ENCODE assay signal across 13 mouse cellular contexts in genomic region chr12:13706510-13706909, GRCm38 (mm10).
DNase-seq lines count a peak whose midpoint lies in the region; ATAC-seq lines count a peak whose summit lies in the region.
"Had no signal": no experiment of that assay in that cellular context is flagged by ENCODE, and none has a peak within 500 bp of the region (broad histone marks: within the 10 kb centered on the region; RNA-seq: fewer than 3 reads in every experiment).

No protein-coding gene starts in this region.

- no peaks in the 10 kb centered on the region for H3K36me3 ChIP-seq in embryonic facial prominence, embryonic 11.5 days (replicated peaks; ENCODE audit: control insufficient read depth, insufficient read depth, low read depth, low read length)
- no peaks in the 10 kb centered on the region for H3K36me3 ChIP-seq in embryonic facial prominence, embryonic 10.5 days (replicated peaks)
- no peaks in the 10 kb centered on the region for H3K36me3 ChIP-seq in midbrain, embryonic 12.5 days
- no peaks in the 10 kb centered on the region for H3K36me3 ChIP-seq in midbrain, embryonic 16.5 days (ENCODE audit: control insufficient read depth, insufficient read depth, low read length)
- no peaks in the 10 kb centered on the region for H3K36me3 ChIP-seq in hindbrain, embryonic 15.5 days
- H3K36me3 ChIP-seq: embryonic facial prominence, embryonic 15.5 days had no signal

- H3K4me3 ChIP-seq in embryonic facial prominence, embryonic 11.5 days (ENCODE audit: low read depth, low read length) = no peak overlapping the region
- no peak overlapping the region for H3K4me3 ChIP-seq in embryonic facial prominence, embryonic 10.5 days
- no peak overlapping the region for H3K4me3 ChIP-seq in midbrain, embryonic 12.5 days
- no peak overlapping the region for H3K4me3 ChIP-seq in midbrain, embryonic 16.5 days (ENCODE audit: low read depth, low read length)
- H3K4me3 ChIP-seq in hindbrain, embryonic 15.5 days = no peak overlapping the region
- H3K4me3 ChIP-seq: embryonic facial prominence, embryonic 15.5 days; myocyte had no signal

- DNase-seq in embryonic facial prominence, embryonic 11.5 days (ENCODE audit: low spot score) = peak; percentile 6
- DNase-seq in embryonic facial prominence, embryonic 10.5 days (ENCODE audit: low spot score) = no peak
- peak; percentile 20 for DNase-seq in retina, postnatal 7 days (ENCODE audit: low read depth, low spot score)
- no peak for DNase-seq in ovary, postnatal 14 days (ENCODE audit: low spot score)
- no peak for DNase-seq in cerebellum, postnatal 36 days
- DNase-seq: cerebellum, adult 9-10 months; lung, adult 18-20 months; lung, postnatal 4 days had no signal

- no peak overlapping the region for H3K4me2 ChIP-seq in embryonic facial prominence, embryonic 11.5 days (ENCODE audit: low read depth, low read length)
- H3K4me2 ChIP-seq in midbrain, embryonic 12.5 days (replicated peaks) = no peak overlapping the region
- no peak overlapping the region for H3K4me2 ChIP-seq in midbrain, embryonic 16.5 days (ENCODE audit: low read length)
- H3K4me2 ChIP-seq in hindbrain, embryonic 15.5 days = no peak overlapping the region
- H3K4me2 ChIP-seq: embryonic facial prominence, embryonic 15.5 days had no signal

- H3K9ac ChIP-seq in embryonic facial prominence, embryonic 11.5 days (replicated peaks; ENCODE audit: low read length) = no peak overlapping the region
- no peak overlapping the region for H3K9ac ChIP-seq in midbrain, embryonic 12.5 days (replicated peaks)
- no peak overlapping the region for H3K9ac ChIP-seq in midbrain, embryonic 16.5 days (ENCODE audit: low read depth, low read length)
- no peak overlapping the region for H3K9ac ChIP-seq in hindbrain, embryonic 15.5 days
- H3K9ac ChIP-seq: embryonic facial prominence, embryonic 15.5 days had no signal

- 65% methylated on average over 4 of the region's 4 CpGs for WGBS in embryonic facial prominence, embryonic 11.5 days
- 67% methylated on average over 4 of the region's 4 CpGs for WGBS in embryonic facial prominence, embryonic 10.5 days
- WGBS in midbrain, embryonic 12.5 days = 38% methylated on average over 4 of the region's 4 CpGs
- 23% methylated on average over 4 of the region's 4 CpGs for WGBS in midbrain, embryonic 16.5 days
- WGBS in hindbrain, embryonic 15.5 days = 29% methylated on average over 4 of the region's 4 CpGs

- H3K27me3 ChIP-seq in embryonic facial prominence, embryonic 11.5 days (ENCODE audit: control insufficient read depth, insufficient read depth, low read length) = no peaks in the 10 kb centered on the region
- H3K27me3 ChIP-seq in embryonic facial prominence, embryonic 10.5 days (replicated peaks; ENCODE audit: low read depth, poor library complexity, severe bottlenecking) = no peaks in the 10 kb centered on the region
- H3K27me3 ChIP-seq in midbrain, embryonic 12.5 days = no peaks in the 10 kb centered on the region
- no peaks in the 10 kb centered on the region for H3K27me3 ChIP-seq in midbrain, embryonic 16.5 days (ENCODE audit: control insufficient read depth, insufficient read depth, low read depth, low read length)
- no peaks in the 10 kb centered on the region for H3K27me3 ChIP-seq in hindbrain, embryonic 15.5 days
- H3K27me3 ChIP-seq: embryonic facial prominence, embryonic 15.5 days had no signal

- no peaks in the 10 kb centered on the region for H3K4me1 ChIP-seq in embryonic facial prominence, embryonic 11.5 days (ENCODE audit: control insufficient read depth, insufficient read depth, low read length)
- H3K4me1 ChIP-seq in embryonic facial prominence, embryonic 10.5 days = no peaks in the 10 kb centered on the region
- no peaks in the 10 kb centered on the region for H3K4me1 ChIP-seq in midbrain, embryonic 12.5 days
- no peaks in the 10 kb centered on the region for H3K4me1 ChIP-seq in midbrain, embryonic 16.5 days (ENCODE audit: control insufficient read depth, insufficient read depth, low read length)
- H3K4me1 ChIP-seq in hindbrain, embryonic 15.5 days (replicated peaks) = no peaks in the 10 kb centered on the region
- H3K4me1 ChIP-seq: embryonic facial prominence, embryonic 15.5 days had no signal

- no peak overlapping the region for H3K27ac ChIP-seq in embryonic facial prominence, embryonic 11.5 days (replicated peaks; ENCODE audit: low read depth, low read length)
- no peak overlapping the region for H3K27ac ChIP-seq in embryonic facial prominence, embryonic 10.5 days (replicated peaks)
- no peak overlapping the region for H3K27ac ChIP-seq in midbrain, embryonic 12.5 days (replicated peaks)
- H3K27ac ChIP-seq in midbrain, embryonic 16.5 days (ENCODE audit: low read length) = no peak overlapping the region
- no peak overlapping the region for H3K27ac ChIP-seq in hindbrain, embryonic 15.5 days (replicated peaks)
- H3K27ac ChIP-seq: embryonic facial prominence, embryonic 15.5 days had no signal

- no peaks in the 10 kb centered on the region for H3K9me3 ChIP-seq in embryonic facial prominence, embryonic 11.5 days (replicated peaks; ENCODE audit: control insufficient read depth, low read length)
- H3K9me3 ChIP-seq in embryonic facial prominence, embryonic 10.5 days = no peaks in the 10 kb centered on the region
- no peaks in the 10 kb centered on the region for H3K9me3 ChIP-seq in midbrain, embryonic 12.5 days
- H3K9me3 ChIP-seq in midbrain, embryonic 16.5 days (replicated peaks; ENCODE audit: control insufficient read depth, low read length, poor library complexity, severe bottlenecking) = no peaks in the 10 kb centered on the region
- H3K9me3 ChIP-seq in hindbrain, embryonic 15.5 days = no peaks in the 10 kb centered on the region
- H3K9me3 ChIP-seq: embryonic facial prominence, embryonic 15.5 days had no signal

- ATAC-seq in embryonic facial prominence, embryonic 11.5 days (replicated peaks; ENCODE audit: insufficient number of reproducible peaks, low FRiP score, low TSS enrichment, low read depth) = no peak
- peak; percentile 42 for ATAC-seq in midbrain, embryonic 12.5 days (ENCODE audit: low FRiP score, low read depth)
- ATAC-seq in midbrain, embryonic 16.5 days = no peak
- ATAC-seq in hindbrain, embryonic 15.5 days (ENCODE audit: low FRiP score, low read depth) = peak; percentile 45; the same call in 1 of the 2 replicates

Comparison
In these comparisons a context has a peak if more than half of its experiments do, and no peak if none do; other contexts are left out.
1. ATAC-seq: peak in midbrain, embryonic 12.5 days (single experiment) and hindbrain, embryonic 15.5 days (single experiment); none in embryonic facial prominence, embryonic 11.5 days (single experiment) and midbrain, embryonic 16.5 days (single experiment).
2. DNase-seq: peak in embryonic facial prominence, embryonic 11.5 days (single experiment) and retina, postnatal 7 days (single experiment); none in embryonic facial prominence, embryonic 10.5 days (single experiment), ovary, postnatal 14 days (single experiment) and cerebellum, postnatal 36 days (0 of 2).